Mouse (Mus musculus): Measurements from ENCODE around the gene Fut8.

- TF ChIP-seq GATA1 (IDR thresholded peaks at IDR 0.05; ENCODE audit: borderline replicate concordance, low read length) (no peak), FLI1 (IDR thresholded peaks at IDR 0.05; ENCODE audit: low read length) (no peak)
These were observed 2.9 kb downstream of the Fut8 start for GRCm38 (mm10) chr12:77240839-77241238.
